Mouse (Mus musculus): ENCODE measurements at regions not wholly inside any gene's neighbourhood (a gene's known extent, or its start where the extent isn't known, plus 50 kb on each side); places are given as distances from the start of the nearest gene placed in this dataset.

DNA sequence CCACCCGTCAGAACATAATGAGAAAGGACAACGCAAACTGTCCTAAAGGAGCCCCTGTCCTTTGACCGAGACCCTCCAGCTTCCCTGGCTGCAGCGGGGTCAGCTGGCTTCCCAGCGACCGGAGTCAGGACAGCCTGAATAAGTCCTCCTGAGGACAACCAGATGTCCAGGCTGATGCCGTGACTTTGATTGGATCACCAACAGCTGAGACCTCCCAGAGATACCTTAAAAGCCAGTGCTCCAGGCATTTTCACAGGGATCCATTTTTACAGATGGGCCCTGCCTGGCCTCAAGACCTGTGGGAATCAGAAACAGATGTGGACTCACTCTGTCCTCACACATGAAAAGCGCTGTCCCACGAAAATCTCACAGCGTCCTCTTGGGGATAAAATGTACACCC is 158.7 kb upstream of the Foxq1 start:
- DNase-seq (ENCODE audit: extremely low spot score): peak; percentile 46

DNA sequence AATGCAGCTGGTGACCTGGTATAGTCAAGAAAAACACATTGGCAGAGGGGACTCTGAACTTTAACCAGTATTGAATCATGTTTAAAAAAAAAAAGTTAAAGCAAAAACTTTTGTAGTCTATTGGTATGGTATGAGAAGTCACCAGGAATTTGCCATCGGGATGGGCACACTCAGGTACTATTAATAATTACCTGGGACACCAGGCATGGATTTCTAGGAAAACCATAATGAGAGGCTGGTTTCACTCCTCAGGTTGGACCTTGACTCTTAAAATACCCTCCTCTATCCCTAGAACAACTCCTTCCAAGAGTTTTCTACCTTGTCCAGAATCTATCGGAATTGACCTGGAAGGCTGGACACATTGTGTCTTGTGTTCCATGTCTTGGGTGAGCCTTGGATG is 155.5 kb upstream of the Foxq1 start:
- DNase-seq (ENCODE audit: extremely low spot score): no peak

DNA sequence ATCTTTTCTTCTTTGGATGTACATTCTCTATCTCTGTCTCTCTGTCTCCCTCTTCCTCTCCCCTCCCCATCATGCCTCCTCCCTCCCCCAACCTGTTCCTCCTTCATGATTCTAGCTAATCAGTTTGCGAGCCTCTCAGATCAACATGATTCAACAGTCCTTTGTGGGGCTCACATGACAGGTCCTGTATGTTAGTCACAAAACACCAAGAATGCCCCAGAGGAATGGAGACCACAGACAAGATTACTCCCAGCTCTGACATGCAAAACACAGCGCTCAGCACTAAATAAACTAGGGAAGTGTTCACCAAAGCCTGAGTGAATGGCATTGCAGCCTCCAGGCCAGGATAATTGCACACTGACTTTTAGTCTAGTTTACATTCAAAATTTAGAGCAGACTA is 150.6 kb upstream of the Foxq1 start:
- DNase-seq (ENCODE audit: extremely low spot score): no peak

DNA sequence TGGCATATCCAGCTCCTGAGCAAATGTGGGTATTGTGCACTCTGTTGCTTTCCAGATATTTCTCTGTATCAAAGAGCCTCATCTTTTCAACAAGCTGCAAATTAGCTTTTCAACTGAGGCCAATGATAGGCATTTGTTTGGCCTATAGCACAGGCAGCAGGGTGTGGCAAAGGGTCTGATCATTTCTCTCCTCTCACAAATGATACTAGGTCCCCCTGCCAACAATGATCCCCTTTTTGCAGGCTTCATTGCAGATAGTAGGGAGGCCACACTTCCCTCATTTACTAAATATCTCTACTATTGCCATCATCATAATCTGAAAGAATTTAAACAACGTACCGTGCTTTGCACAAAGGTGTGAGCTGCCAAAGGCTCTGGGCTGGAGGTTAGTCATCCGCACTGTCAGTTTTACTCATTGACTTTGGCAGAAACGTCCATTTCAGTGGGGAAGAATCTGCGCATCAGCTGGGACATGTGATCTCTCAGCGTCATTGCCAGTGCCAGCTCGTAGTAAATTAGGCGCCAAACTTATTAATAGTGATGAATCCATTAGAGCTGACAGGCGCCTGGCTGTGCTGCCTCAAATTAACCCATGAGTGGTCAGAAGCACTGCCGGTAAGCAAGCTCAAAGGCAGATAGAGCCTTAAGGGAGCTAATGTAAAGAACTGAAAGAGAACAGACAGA is 147.4 kb upstream of the Foxq1 start:
- DNase-seq (ENCODE audit: extremely low spot score): no peak

DNA sequence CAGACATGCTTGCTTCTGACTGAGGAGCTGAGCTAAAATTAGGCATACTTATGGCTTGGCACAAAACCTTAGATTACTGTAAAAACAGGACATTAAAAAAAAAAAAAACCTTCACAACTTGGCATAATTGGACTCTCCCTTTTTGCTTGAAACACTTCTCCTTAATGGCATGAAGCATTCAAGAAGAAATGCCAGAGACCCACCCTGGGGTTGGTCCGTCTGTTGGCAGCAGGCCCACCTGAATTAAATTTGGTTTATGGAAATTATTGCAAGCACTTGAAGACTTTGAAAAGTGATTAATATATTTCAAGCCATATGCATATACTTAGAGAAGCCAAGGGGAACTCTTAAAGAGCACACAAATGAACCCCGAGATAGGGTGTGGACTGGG is 146.8 kb upstream of the Foxq1 start:
- DNase-seq (ENCODE audit: extremely low spot score): no peak

DNA sequence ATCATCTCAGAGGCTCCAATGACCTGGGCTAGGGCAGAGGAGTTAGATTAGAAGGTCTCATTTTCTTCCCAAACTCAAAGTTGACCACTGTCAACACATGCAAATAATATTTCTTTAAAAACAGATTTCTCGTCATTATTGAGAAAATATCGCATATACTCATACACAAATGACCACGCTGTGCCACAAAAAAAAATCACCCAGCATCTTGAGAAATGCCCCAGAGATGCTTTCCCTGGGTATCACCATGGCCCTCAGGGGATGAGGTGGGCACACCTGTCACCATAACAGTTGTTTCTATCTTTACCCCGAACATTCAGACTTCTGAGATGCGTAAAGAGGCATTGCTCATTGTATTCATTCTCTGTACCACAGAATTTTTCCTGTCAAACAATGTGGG is 134.4 kb upstream of the Foxq1 start:
- no peak for DNase-seq (ENCODE audit: extremely low spot score)

DNA sequence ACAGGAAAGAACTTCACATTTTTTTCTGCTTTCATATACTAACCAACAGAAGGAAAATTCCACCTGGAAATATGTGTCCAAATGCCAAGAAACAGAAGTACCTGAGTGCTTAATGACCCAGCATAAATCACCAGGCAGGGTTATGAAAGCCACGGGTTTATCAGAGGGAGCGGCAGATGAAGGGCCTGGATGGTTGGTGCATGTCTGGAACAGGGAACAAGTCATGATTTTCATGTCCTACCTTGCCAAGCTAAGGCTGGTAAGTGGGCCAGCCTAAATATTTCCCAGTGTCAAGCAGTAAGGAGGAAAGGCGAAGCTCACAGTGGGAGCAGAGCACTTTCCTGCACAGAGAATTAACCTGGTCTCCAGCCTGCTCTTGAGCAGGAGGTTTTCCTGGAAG is 132.3 kb upstream of the Foxq1 start:
- DNase-seq (ENCODE audit: extremely low spot score): no peak

DNA sequence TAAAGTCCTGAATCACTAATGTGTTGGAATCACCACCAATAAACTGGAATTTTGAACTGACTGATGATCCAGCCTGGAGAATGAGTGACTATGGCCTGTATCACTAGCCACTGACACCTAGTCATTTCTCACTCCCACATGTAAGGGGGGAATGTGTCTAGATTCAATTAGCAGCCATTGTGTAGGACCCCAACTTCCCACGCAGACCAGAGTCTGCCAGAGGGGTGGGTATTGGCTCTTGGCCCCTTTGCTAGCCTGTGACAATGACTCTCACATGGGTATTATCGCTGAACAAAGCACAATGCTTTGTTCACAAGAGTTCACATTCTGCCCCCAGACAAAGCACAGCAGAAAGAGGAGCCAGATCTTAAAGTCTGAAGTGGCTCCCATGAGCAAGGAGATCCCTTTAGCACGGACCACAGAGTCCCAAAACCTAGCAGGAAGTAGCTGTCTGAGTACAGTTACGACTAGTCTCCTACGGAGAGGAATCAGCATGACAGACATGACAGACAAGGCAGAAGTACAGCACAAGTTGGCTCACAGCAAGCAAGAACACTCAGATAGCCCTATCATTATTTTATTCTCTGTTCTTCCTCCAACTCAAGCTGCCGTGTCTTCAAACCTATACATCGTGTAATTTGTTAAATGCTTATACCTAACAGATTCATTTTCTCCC is 130.0 kb upstream of the Foxq1 start:
- no peak for DNase-seq (ENCODE audit: extremely low spot score)

DNA sequence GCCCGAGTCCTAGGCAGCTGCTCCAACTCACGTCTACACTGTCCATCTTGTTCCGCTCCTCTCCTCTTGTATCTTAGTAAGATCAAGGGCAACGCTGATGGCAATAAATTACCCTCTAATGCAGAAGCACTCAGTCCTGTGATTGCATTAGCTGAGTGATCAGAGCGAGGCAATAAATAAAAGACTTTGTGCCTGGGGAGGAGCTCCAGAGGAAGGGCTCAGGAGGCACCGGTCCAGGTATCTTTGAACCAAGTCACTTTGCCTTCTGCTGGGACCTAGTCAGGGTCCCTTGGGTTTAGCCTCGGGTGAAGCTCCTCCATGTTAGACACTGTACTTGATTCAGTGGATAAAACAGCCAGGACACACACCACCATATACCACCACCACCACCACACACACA is 119.5 kb upstream of the Foxq1 start:
- DNase-seq (ENCODE audit: extremely low spot score): no peak

DNA sequence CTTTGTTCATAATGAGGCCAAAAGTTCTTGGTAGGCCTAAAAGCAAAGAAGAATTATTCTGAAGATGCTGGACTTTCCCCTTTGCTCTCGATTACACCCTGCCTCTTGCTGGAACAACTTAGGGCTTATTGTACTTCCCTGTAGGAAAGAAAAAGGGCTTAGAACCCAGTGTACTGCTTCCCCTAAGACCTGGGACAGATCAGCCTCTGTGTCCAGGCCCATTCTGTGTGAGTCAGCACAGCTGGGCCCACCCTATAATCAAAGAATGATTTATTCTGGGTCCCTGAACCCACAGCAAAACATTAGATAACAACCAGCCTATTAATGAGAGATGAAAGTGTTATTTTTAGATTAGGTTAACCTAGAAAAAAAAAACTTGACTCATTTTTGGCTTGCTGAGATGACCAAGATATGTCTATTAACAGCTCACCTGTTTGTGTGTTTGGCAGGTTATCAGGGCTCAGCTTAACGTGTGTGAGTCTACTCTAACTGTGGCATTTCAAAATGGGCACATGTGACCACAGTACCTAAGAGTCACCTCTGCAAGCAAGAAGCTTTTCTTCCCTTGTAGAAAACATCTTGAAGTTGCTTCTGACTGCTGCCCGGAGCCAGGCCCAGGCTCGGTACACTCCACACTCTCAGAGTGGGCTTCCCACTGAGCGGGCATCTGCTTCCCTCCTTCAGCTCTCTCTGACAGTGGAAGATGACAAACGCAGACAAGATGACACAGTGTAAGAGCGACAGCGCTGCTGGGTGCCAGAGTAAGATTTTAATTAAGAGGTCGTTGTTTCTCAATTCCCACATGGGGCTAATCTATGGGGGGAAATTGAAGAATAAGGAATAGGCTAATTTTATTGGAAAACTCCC is 115.9 kb upstream of the Foxq1 start:
- no peak for DNase-seq (ENCODE audit: extremely low spot score)

DNA sequence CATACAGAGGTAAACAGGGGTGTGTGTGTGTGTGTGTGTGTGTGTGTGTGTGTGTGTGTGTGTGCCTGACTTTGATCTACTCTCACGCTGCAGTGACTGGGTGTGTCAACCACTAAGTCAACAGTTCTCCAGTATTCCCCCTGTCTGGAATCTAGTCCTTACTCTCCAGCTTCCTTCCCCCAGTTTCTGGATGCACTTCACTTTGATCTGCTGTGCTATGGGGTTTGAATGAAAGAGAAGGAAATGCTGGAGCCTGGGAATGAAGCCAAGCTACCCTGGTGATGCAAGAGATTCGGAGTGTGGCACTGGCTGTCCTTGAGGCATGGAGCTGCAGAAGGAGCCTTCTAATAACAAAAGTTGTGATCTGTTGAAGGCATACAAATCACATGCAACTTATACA is 97.1 kb upstream of the Foxq1 start:
- DNase-seq (ENCODE audit: extremely low spot score): no peak

DNA sequence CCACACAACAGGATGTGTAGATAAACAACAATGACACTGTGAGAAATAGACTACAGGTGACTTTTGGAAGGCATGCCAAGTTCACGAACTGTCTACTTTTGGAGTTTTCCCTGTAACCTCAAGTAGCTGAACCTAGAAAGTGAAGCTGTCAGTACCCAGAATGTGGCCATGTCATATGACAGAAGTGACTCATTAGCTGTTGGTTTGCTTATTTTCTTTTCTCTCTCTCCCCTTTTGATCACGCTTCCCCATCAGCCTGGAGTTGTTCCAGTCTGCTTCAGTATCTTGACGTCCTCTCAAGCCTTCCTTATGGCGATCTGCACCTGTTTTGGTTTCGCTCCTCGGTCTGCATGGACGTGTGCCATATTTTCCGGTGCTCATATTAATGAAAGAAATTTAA is 90.8 kb upstream of the Foxq1 start:
- DNase-seq (ENCODE audit: extremely low spot score): no peak

DNA sequence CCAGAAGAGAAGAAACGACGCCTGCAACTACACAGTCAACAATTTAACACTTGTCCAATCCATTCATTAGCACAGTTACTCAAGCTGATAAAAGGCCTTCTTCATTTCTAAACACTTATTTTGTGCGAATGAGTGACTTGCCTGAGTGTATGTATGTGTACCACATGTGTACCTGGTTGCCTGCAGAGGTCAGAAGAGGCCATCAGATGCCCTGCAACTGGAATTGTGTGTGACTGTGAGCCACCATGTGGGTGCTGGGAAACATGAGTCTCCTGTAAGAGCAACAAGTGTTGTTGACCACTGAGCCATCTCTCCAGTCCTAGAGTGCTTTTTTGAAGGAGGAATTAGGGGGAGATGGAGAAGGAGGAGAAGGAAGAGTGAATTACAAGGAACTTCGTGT is 90.2 kb upstream of the Foxq1 start:
- no peak for DNase-seq (ENCODE audit: extremely low spot score)

DNA sequence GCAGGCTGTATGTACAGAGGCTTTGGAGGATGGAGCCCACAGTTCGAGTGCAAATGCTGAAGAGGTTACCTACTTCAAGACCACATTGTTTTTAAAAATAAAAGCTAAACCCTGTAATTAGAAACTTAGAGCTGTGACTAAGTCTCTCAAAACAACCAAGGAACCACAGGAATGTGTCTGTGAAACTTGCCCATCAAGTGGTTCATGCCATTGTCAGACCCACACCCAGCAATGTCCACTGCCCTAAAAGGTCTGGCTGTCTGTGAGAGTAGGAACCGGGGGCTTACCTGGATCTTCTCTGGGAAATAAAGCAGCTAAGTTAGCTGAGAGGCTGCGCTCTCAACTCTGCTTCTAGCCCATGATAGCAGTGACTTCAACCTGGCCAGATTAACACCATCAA is 87.8 kb upstream of the Foxq1 start:
- no peak for DNase-seq (ENCODE audit: extremely low spot score)

DNA sequence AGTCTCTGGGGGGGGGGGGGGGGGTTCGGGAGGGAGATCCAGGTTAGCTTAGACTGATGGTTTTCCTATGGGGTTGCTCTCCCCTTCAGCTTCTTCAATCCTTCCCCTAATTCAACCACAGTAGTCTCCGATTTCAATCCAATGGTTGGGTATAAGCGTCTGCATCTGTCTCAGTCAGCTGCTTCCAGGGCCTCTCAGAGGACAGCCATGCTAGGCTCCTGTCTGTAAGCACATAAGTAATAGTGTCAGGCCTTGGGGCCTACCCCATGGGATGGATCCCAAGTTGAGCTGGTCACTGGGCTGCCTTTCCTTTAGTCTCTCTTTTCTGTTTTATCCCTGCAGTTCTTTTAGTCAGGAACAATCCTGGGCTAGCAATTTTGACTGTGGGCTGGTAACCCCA is 87.0 kb upstream of the Foxq1 start:
- DNase-seq (ENCODE audit: extremely low spot score): no peak

DNA sequence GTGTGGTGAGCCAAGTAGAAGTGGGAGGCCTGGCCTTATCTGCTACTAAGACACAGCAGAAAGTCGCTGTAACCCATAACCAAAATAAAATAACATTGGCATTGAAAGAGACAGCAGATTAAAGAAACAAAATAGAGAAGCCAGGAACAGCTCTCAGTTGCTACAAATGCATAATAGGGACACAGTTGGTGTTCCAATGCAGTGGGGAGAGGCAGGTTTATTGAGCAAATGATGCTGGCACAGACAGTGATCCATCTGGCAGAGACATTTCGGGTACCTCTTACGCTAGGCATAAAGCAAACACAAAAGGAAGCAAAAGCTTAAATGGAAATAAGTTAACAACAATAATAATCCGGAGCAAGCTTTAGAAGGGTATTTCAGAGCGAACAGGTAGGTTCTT is 83.6 kb upstream of the Foxq1 start:
- DNase-seq (ENCODE audit: extremely low spot score): no peak

DNA sequence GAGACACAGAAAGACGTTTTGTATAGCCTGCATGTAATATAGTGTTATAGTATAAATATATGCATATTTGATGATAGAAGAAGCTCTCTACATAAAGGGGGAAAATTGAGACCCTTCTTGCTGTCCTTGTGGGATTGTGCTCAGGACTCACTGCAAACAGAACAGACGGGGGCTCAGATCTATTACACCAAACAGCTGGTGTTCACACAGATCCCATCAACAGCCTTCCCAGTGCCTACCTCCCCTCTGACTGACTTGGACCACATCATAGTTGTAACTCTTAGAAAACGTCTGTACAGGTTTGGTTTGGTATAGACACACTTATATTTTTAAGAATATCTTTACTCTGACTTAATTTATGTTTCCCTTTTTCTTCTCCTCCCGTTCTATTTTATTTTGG is 83.1 kb upstream of the Foxq1 start:
- DNase-seq (ENCODE audit: extremely low spot score): no peak

DNA sequence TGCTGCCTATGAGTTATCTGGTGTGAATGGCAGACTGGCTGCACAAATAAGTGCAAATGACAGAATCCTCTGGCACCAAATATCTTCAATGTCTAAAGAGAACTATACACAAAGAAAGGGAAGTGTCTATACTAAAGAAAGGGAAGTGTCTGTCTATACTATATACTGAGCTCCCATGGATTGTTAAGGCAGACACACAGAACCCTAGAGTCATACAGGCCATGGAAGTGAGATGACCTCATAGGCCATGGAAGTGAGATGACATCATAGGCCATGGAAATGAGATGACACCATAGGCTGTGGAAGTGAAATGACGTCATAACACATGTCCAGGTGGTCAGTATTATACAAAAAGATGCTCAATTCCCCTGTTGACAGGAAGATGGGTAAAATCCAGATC is 82.7 kb upstream of the Foxq1 start:
- no peak for DNase-seq (ENCODE audit: extremely low spot score)

DNA sequence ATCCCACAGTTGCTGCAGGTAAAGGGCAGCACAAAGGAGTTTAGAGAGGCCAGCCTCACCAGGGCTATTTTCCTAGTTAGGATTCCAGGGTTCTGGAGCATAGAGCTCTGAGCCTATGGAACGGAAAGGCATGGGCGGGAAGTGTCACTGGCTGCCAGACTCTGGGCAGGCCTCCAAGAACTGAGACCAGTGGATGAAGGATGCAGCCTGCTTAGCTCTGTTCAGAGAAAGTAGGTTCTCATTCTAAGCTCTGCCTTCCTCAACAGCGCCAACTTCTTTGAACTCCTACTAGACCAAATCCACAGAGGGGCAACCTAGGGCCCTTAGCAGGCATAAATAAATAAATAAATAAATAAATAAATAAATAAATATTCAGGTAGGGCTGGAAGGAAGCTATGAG is 80.1 kb upstream of the Foxq1 start:
- no peak for DNase-seq (ENCODE audit: extremely low spot score)

DNA sequence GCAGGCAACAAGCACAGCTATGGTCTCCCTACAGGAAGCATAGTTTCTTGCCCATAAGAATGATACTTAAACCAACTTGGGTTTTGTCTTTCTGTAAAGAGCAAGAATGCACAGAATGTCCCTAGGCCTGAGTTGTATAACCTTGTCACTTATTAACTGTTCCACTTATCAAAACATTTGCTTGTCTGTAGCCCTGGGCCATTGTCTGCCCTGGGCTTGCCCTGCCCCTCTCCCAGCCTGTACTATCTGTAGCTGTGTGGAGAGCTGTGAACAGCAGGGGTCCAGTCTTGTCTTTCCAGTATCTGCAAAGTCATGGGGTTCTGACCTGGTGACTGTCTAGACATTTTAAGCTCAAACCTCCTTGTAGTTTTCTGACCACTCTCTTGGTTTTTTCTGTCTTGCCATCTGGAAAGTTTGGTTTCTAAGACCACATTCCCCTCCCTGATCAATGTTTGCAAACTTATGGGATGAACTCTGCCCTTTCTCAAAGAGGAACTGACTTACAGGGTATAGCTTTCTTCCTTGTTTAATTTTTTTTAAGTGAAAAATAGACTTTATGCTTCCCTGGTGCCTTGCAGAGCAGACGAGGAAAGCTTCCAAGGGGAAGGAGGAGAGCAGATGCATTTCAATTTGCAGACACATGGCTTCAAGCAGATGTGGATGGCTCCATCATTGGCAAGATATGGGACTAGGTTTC is 78.6 kb upstream of the Foxq1 start:
- peak; percentile 1 for DNase-seq (ENCODE audit: extremely low spot score)

DNA sequence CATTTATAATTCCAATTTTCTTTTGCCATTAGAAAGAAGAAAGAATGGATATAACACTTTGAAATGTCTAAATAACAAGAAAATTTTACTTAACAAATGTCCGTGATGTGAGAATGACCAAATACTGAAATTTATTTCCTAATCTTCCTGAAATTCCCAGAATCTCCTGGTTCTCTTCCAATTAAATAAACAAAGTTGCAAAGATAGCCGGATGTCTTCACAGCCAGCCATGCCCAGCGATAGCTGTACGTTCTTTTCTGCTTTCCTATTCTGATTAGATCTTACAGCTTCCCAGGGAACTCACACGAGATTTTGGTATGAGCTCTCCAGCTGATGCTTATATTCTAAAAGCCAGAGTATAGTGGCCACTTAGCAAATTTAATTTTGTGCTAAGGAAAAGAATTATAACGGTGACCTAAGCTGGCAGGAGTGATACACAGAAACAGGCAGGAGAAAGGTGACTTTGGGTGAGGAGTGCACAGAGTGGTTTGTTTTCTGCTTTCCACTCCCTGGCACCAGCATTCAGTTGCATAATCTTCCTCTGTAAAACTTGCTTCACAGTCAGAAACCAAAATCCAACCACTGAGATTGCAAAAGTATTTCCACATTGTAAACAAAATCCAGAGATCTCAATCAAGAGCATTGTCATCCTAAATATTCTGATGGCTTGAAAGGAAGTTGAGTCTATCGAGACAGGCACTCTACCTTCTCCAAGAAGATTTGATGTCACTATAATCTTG is 74.7 kb upstream of the Foxq1 start:
- DNase-seq (ENCODE audit: extremely low spot score): no peak

DNA sequence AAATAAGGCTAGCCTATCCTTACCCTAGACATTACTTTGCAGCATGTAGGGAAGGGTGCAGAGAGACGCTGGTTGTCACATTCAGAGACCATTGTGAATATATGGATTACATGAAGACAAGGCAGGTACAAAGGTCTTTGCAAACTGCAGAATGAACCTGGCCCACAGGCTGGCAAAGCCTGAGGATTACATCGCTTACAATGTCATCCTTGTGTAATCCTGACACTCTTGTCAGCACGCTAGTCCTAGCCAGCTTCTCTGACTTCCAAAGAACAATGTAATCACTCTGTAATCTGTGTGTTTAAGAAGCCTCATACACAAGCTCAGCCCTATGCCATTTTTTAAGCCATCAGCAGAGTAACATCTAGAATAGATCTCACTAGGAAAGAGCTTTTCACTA is 69.6 kb upstream of the Foxq1 start:
- no peak for DNase-seq (ENCODE audit: extremely low spot score)

Data from embryo, embryonic 9.5 days (tissue).